Mouse (Mus musculus) megakaryocyte, embryonic 14.5 days (primary cell): ENCODE measurements around the gene Eif2d.

Experiments used
- FLI1 ChIP-seq: IDR thresholded peaks from 2 replicates; pipeline ENCODE4 v1.6.1; 2012; ENCODE audit warnings: low read length, inconsistent platforms, mixed read lengths
- GATA1 ChIP-seq: IDR thresholded peaks from 3 replicates; pipeline ENCODE4 v1.6.1; 2012; ENCODE audit warnings: mixed read lengths, low read length, inconsistent platforms, borderline replicate concordance

DNA sequence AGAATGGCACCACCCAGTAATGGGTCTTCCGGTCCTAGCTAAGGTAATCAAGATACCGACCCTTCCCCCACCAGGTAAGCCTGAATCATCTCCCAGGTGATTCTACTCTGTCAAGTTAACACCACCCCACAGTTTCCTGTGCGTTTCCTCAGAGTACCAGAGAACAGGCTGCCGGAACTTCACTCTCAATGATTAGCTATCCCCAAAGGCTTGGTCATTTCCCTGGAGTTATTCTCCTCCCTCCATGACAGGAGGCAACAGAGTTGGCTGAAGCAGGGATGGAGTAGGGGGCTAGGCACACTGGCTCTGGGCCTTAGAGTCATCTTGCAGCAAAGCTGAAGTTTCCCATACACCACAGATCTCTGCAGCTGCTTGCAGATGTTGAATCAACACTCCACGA, 34.9 kb downstream of the Eif2d start:
- no peak for TF ChIP-seq GATA1
- no peak for TF ChIP-seq FLI1
